ENCODE assay signal across 20 mouse cellular contexts in genomic region chr4:35561303-35561702, GRCm38 (mm10).
DNase-seq lines count a peak whose midpoint lies in the region; ATAC-seq and TF ChIP-seq lines count a peak whose summit lies in the region.
"Had no signal": no experiment of that assay in that cellular context is flagged by ENCODE, and none has a peak within 500 bp of the region (broad histone marks: within the 10 kb centered on the region; RNA-seq: fewer than 3 reads in every experiment).

No protein-coding gene starts in this region.

- H3K27ac ChIP-seq in kidney, embryonic 15.5 days: no peak overlapping the region
- H3K27ac ChIP-seq in kidney, adult 2 months (ENCODE audit: insufficient read depth, low read depth, low read length): no peak overlapping the region
- no peak overlapping the region for H3K27ac ChIP-seq in midbrain, postnatal 0 days (ENCODE audit: low read depth, low read length)
- no peak overlapping the region for H3K27ac ChIP-seq in midbrain, embryonic 15.5 days
- H3K27ac ChIP-seq: forebrain, embryonic 10.5 days; forebrain, embryonic 13.5 days; heart, embryonic 15.5 days; hindbrain, embryonic 14.5 days had no signal

- 0 out of 2 replicates have a peak, but pooled peaks have one; percentile 60 for ATAC-seq in kidney, embryonic 15.5 days (replicated peaks; ENCODE audit: low FRiP score)
- ATAC-seq in midbrain, postnatal 0 days (ENCODE audit: low FRiP score): no peak
- no peak for ATAC-seq in midbrain, embryonic 15.5 days (replicated peaks)
- ATAC-seq: forebrain, embryonic 13.5 days had no signal

- DNase-seq in kidney, adult 2 months: no peak
- DNase-seq in midbrain, postnatal 0 days (ENCODE audit: low spot score): peak; percentile 1
- DNase-seq in brain, adult 2 months (ENCODE audit: low read depth, low spot score): peak; percentile 9
- DNase-seq in B cell, adult 2 months: no peak
- DNase-seq: adrenal gland, adult 2 months; adrenal gland, postnatal 14 days; cerebellum, adult 18-20 months; cerebellum, adult 9-10 months; cerebellum, postnatal 14 days; gastrocnemius, postnatal 25 days; heart, adult 18-20 months; heart, postnatal 10 days; heart, postnatal 36 days had no signal

- H3K4me1 ChIP-seq in kidney, embryonic 15.5 days: no peaks in the 10 kb centered on the region
- no peaks in the 10 kb centered on the region for H3K4me1 ChIP-seq in kidney, adult 2 months (ENCODE audit: control insufficient read depth, insufficient read depth, low read length)
- H3K4me1 ChIP-seq in midbrain, postnatal 0 days (ENCODE audit: insufficient read depth, low read length): no peaks in the 10 kb centered on the region
- H3K4me1 ChIP-seq in midbrain, embryonic 15.5 days: no peaks in the 10 kb centered on the region
- H3K4me1 ChIP-seq: forebrain, embryonic 13.5 days; heart, embryonic 12.5 days; heart, embryonic 15.5 days had no signal

- no peaks in the 10 kb centered on the region for H3K9me3 ChIP-seq in kidney, embryonic 15.5 days (replicated peaks)
- H3K9me3 ChIP-seq in midbrain, postnatal 0 days (ENCODE audit: low read length): no peaks in the 10 kb centered on the region
- H3K9me3 ChIP-seq in midbrain, embryonic 15.5 days: no peaks in the 10 kb centered on the region
- H3K9me3 ChIP-seq: forebrain, embryonic 10.5 days; forebrain, embryonic 13.5 days; heart, embryonic 12.5 days; heart, embryonic 15.5 days had no signal

- TF ChIP-seq POLR2A in kidney, adult 2 months (IDR thresholded peaks at IDR 0.05; ENCODE audit: low read depth, low read length): no peak

- H3K27me3 ChIP-seq in kidney, embryonic 15.5 days: no peaks in the 10 kb centered on the region
- no peaks in the 10 kb centered on the region for H3K27me3 ChIP-seq in kidney, adult 2 months (replicated peaks; ENCODE audit: control insufficient read depth, insufficient read depth, low read length)
- no peaks in the 10 kb centered on the region for H3K27me3 ChIP-seq in midbrain, postnatal 0 days (ENCODE audit: insufficient read depth, low read length)
- H3K27me3 ChIP-seq in midbrain, embryonic 15.5 days (replicated peaks): no peaks in the 10 kb centered on the region
- H3K27me3 ChIP-seq: forebrain, embryonic 13.5 days; heart, embryonic 12.5 days; heart, embryonic 15.5 days had no signal

- WGBS in kidney, embryonic 15.5 days: 32% methylated on average over 1 of the region's 1 CpGs
- 24% methylated on average over 1 of the region's 1 CpGs for whole genome bisulfite sequencing in kidney, adult 2 months
- 37% methylated on average over 1 of the region's 1 CpGs for WGBS in midbrain, postnatal 0 days
- 21% methylated on average over 1 of the region's 1 CpGs for WGBS in midbrain, embryonic 15.5 days

- no peak overlapping the region for H3K4me2 ChIP-seq in kidney, embryonic 15.5 days
- H3K4me2 ChIP-seq in midbrain, postnatal 0 days (ENCODE audit: low read depth, low read length, poor library complexity, severe bottlenecking): no peak overlapping the region
- no peak overlapping the region for H3K4me2 ChIP-seq in midbrain, embryonic 15.5 days
- H3K4me2 ChIP-seq: forebrain, embryonic 13.5 days; heart, embryonic 12.5 days; heart, embryonic 15.5 days; hindbrain, embryonic 14.5 days had no signal

- H3K9ac ChIP-seq in kidney, embryonic 15.5 days: no peak overlapping the region
- H3K9ac ChIP-seq in midbrain, postnatal 0 days (replicated peaks; ENCODE audit: low read length, poor library complexity, severe bottlenecking): no peak overlapping the region
- H3K9ac ChIP-seq in midbrain, embryonic 15.5 days: no peak overlapping the region
- H3K9ac ChIP-seq: forebrain, embryonic 13.5 days; heart, embryonic 12.5 days; heart, embryonic 15.5 days; hindbrain, embryonic 14.5 days had no signal

- no peaks in the 10 kb centered on the region for H3K36me3 ChIP-seq in kidney, embryonic 15.5 days
- H3K36me3 ChIP-seq in kidney, adult 2 months (ENCODE audit: control insufficient read depth, insufficient read depth, low read length): no peaks in the 10 kb centered on the region
- no peaks in the 10 kb centered on the region for H3K36me3 ChIP-seq in midbrain, postnatal 0 days (ENCODE audit: insufficient read depth, low read length)
- H3K36me3 ChIP-seq in midbrain, embryonic 15.5 days (replicated peaks): no peaks in the 10 kb centered on the region
- H3K36me3 ChIP-seq: forebrain, embryonic 10.5 days; heart, embryonic 12.5 days; heart, embryonic 15.5 days had no signal

- H3K4me3 ChIP-seq in kidney, embryonic 15.5 days (replicated peaks): no peak overlapping the region
- no peak overlapping the region for H3K4me3 ChIP-seq in kidney, adult 2 months (ENCODE audit: insufficient read depth, low read depth, low read length)
- H3K4me3 ChIP-seq in midbrain, postnatal 0 days (ENCODE audit: low read depth, low read length): no peak overlapping the region
- H3K4me3 ChIP-seq in midbrain, embryonic 15.5 days: no peak overlapping the region
- H3K4me3 ChIP-seq: forebrain, embryonic 10.5 days; forebrain, embryonic 13.5 days; heart, embryonic 12.5 days; heart, embryonic 15.5 days had no signal

- TF ChIP-seq CTCF in kidney, adult 2 months (conservative IDR thresholded peaks at IDR 0.05; ENCODE audit: insufficient read depth, insufficient read length, low read depth, low read length): no peak
- no peak for TF ChIP-seq CTCF in midbrain, postnatal 0 days (IDR thresholded peaks at IDR 0.05)

Comparison
In these comparisons a context has a peak if more than half of its experiments do, and no peak if none do; other contexts are left out.
1. DNase-seq: peak in midbrain, postnatal 0 days (single experiment) and brain, adult 2 months (single experiment); none in kidney, adult 2 months (single experiment) and B cell, adult 2 months (0 of 2).